Mouse (Mus musculus): ENCODE results near the gene Dmrtb1. TPM values are rescaled to one million over a fixed set of nuclear protein-coding genes. Genes with fewer than 3 reads are reported as not detected.

Gene Dmrtb1
- total RNA-seq (2021) = under 1 TPM; 0.27 to 0.44 TPM
- long read RNA-seq, experiment 1 = 0 reads
- long read RNA-seq, experiment 2, partial matches to known transcripts = 0 of 4 reads
- long read RNA-seq, experiment 2, other reads (novel, unspliced or antisense) = 2 of 4 reads

GRCm38 (mm10) chr4:107684130-107684529 is at the start of gene Dmrtb1:
Dmrtb1 (minus strand) TSS chr4:107684230.
- DNase-seq (ENCODE audit: extremely low spot score in 1 of 2, low spot score in 2 of 2) = no peak
- no peak within 1 kb of the TSS for H3K27ac ChIP-seq
- no peak for TF ChIP-seq CTCF (IDR thresholded peaks at IDR 0.05)
- no peak within 1 kb of the TSS for H3K4me3 ChIP-seq
- intact Hi-C loops (cut with DNase I) = no loop called here

- Histone ChIP-seq H3K27ac (peak overlapping the region; percentile 53; the same call in 1 of the 2 replicates), H3K4me3 (no peak overlapping the region)
- intact Hi-C loops (cut with DNase I) = no loop called here
- no peak for TF ChIP-seq CTCF (IDR thresholded peaks at IDR 0.05)
- no peak for DNase-seq (ENCODE audit: extremely low spot score in 1 of 2, low spot score in 2 of 2)
These were observed 49.6 kb upstream of the Dmrtb1 start for GRCm38 (mm10) chr4:107733603-107734002.

GRCm38 (mm10) chr4:107732624-107733023 is 48.6 kb upstream of the Dmrtb1 start:
- DNase-seq (ENCODE audit: extremely low spot score in 1 of 2, low spot score in 2 of 2) = no peak
- no peak for TF ChIP-seq CTCF (IDR thresholded peaks at IDR 0.05)
- H3K27ac ChIP-seq = no peak overlapping the region
- intact Hi-C loops (cut with DNase I) = no loop called here
- no peak overlapping the region for H3K4me3 ChIP-seq

- no peak for TF ChIP-seq CTCF (IDR thresholded peaks at IDR 0.05)
- no peak overlapping the region for H3K4me3 ChIP-seq
- intact Hi-C loops (cut with DNase I) = no loop called here
- DNase-seq (ENCODE audit: extremely low spot score in 1 of 2, low spot score in 2 of 2) = no peak
- no peak overlapping the region for H3K27ac ChIP-seq
These were observed 48.2 kb upstream of the Dmrtb1 start for GRCm38 (mm10) chr4:107732182-107732581.

GRCm38 (mm10) chr4:107731088-107731465 is 47.0 kb upstream of the Dmrtb1 start:
- Histone ChIP-seq H3K27ac (no peak overlapping the region), H3K4me3 (no peak overlapping the region)
- intact Hi-C loops (cut with DNase I) = no loop called here
- no peak for TF ChIP-seq CTCF (IDR thresholded peaks at IDR 0.05)
- no peak for DNase-seq (ENCODE audit: extremely low spot score in 1 of 2, low spot score in 2 of 2)

GRCm38 (mm10) chr4:107730391-107731087 is 46.5 kb upstream of the Dmrtb1 start:
- no peak for TF ChIP-seq CTCF (IDR thresholded peaks at IDR 0.05)
- intact Hi-C loops (cut with DNase I) = no loop called here
- Histone ChIP-seq H3K27ac (no peak overlapping the region), H3K4me3 (no peak overlapping the region)
- no peak for DNase-seq (ENCODE audit: extremely low spot score in 1 of 2, low spot score in 2 of 2)

- Histone ChIP-seq H3K27ac (no peak overlapping the region), H3K4me3 (no peak overlapping the region)
- intact Hi-C loops (cut with DNase I) = no loop called here
- peak in 1 of 2 experiments; percentile 38 for DNase-seq (ENCODE audit: extremely low spot score in 1 of 2, low spot score in 2 of 2)
- TF ChIP-seq CTCF (IDR thresholded peaks at IDR 0.05) = no peak
These were observed 41.4 kb upstream of the Dmrtb1 start for GRCm38 (mm10) chr4:107725432-107725831.

- H3K4me3 ChIP-seq = no peak overlapping the region
- TF ChIP-seq CTCF (IDR thresholded peaks at IDR 0.05) = no peak
- no peak overlapping the region for H3K27ac ChIP-seq
- no peak for DNase-seq (ENCODE audit: extremely low spot score in 1 of 2, low spot score in 2 of 2)
- intact Hi-C loops (cut with DNase I) = no loop called here
These were observed 36.2 kb upstream of the Dmrtb1 start for GRCm38 (mm10) chr4:107720043-107720830.

- TF ChIP-seq CTCF (IDR thresholded peaks at IDR 0.05) = no peak
- Histone ChIP-seq H3K27ac (no peak overlapping the region), H3K4me3 (no peak overlapping the region)
- no peak for DNase-seq (ENCODE audit: extremely low spot score in 1 of 2, low spot score in 2 of 2)
- intact Hi-C loops (cut with DNase I) = no loop called here
These were observed 35.1 kb upstream of the Dmrtb1 start for GRCm38 (mm10) chr4:107719161-107719560.

- H3K27ac ChIP-seq = no peak overlapping the region; the same call in 1 of the 2 replicates
- intact Hi-C loops (cut with DNase I) = no loop called here
- H3K4me3 ChIP-seq = no peak overlapping the region
These were observed 34.7 kb upstream of the Dmrtb1 start for GRCm38 (mm10) chr4:107718720-107719119.

GRCm38 (mm10) chr4:107717718-107718313 is 33.8 kb upstream of the Dmrtb1 start:
- peak overlapping the region; percentile 50 for H3K27ac ChIP-seq
- no peak; the same call in 1 of the 2 replicates for TF ChIP-seq CTCF (IDR thresholded peaks at IDR 0.05)
- DNase-seq (ENCODE audit: extremely low spot score in 1 of 2, low spot score in 2 of 2) = no peak
- H3K4me3 ChIP-seq = no peak overlapping the region
- intact Hi-C loops (cut with DNase I) = no loop called here

More at GRCm38 (mm10) chr4:107718720-107719119, 34.7 kb upstream of the Dmrtb1 start:
- no peak for DNase-seq (ENCODE audit: extremely low spot score in 1 of 2, low spot score in 2 of 2)
- TF ChIP-seq CTCF (IDR thresholded peaks at IDR 0.05) = no peak

GRCm38 (mm10) chr4:107716754-107717299 is 32.8 kb upstream of the Dmrtb1 start:
- intact Hi-C loops (cut with DNase I) = no loop called here
- no peak for TF ChIP-seq CTCF (IDR thresholded peaks at IDR 0.05)
- Histone ChIP-seq H3K27ac (no peak overlapping the region), H3K4me3 (no peak overlapping the region)
- DNase-seq (ENCODE audit: extremely low spot score in 1 of 2, low spot score in 2 of 2) = no peak

Data from left cerebral cortex, adult 2 months (tissue).